Mouse (Mus musculus) heart, adult 2 months (tissue): ENCODE data around the gene Drap1.

Experiments used
- CTCF ChIP-seq: fragments of 200-600 bp; IDR thresholded peaks from 2 replicates; pipeline ENCODE4 v1.8.1; 2022; ENCODE audit warnings: antibody characterized with exemption, mild to moderate bottlenecking, moderate library complexity
- EP300 ChIP-seq: fragments of 200-500 bp; IDR thresholded peaks from 2 replicates; pipeline ENCODE4 v1.6.1; 2011; ENCODE audit warnings: low read depth, low read length, control low read depth; ENCODE audit not compliant: insufficient read depth
- POLR2A ChIP-seq: fragments of 200-500 bp; IDR thresholded peaks from 2 replicates; pipeline ENCODE4 v1.6.1; 2011; ENCODE audit warnings: mild to moderate bottlenecking, low read depth, low read length, control low read depth; ENCODE audit not compliant: insufficient read depth

DNA sequence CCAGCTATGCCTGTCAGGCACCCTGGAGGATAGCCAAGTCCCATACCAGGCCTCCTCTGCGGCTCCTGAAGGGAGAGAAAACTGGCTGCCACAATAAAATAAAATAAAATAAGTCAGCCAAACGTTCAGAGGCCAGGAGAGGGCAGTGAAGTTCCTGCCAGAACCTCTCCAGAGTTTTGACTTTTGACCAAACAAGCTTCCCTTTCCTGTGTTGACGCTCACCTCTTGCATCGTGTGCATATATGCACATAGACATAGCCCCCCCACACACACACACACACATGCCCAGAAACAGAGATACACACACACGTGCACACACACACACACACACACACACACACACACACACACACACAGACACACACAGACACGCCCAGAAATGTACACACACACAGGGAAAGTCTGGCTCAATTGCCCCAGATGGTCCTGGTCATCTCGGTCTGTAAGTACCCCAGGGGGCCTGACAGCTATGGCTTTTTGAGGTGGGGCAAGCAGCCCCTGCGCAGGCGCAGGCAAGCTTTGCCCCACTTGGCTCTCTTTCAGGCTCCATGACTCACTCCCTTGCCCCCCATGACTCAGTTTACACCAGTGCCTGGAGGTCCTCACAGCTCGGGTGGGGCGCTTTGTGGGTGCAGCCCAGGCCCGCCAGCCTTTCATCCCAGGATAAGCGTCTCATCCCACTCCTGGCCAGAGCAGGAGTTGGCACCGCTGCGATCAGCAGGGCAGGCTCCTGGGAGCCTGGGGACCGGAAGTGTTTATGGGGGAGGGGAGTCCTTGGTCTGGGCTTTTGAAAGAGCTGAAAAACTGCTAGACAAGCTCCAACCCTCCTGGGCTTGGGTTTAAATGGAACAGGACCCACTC lies 8.4 kb upstream of the Drap1 start:
- TF ChIP-seq CTCF: peak; percentile 74
- TF ChIP-seq POLR2A: no peak
- peak; percentile 55; the same call in 1 of the 2 replicates for TF ChIP-seq EP300
